Mouse (Mus musculus): ENCODE measurements around the gene Ccdc155. TPM values are rescaled to one million over a fixed set of nuclear protein-coding genes. Genes with fewer than 3 reads are reported as not detected.
A peak's percentile ranks its signal among the peaks of the same experiment; 100 is the strongest.

The Ccdc155 gene
- polyA plus RNA-seq, 1 experiment from 2014 or later: 0.73 TPM

DNA sequence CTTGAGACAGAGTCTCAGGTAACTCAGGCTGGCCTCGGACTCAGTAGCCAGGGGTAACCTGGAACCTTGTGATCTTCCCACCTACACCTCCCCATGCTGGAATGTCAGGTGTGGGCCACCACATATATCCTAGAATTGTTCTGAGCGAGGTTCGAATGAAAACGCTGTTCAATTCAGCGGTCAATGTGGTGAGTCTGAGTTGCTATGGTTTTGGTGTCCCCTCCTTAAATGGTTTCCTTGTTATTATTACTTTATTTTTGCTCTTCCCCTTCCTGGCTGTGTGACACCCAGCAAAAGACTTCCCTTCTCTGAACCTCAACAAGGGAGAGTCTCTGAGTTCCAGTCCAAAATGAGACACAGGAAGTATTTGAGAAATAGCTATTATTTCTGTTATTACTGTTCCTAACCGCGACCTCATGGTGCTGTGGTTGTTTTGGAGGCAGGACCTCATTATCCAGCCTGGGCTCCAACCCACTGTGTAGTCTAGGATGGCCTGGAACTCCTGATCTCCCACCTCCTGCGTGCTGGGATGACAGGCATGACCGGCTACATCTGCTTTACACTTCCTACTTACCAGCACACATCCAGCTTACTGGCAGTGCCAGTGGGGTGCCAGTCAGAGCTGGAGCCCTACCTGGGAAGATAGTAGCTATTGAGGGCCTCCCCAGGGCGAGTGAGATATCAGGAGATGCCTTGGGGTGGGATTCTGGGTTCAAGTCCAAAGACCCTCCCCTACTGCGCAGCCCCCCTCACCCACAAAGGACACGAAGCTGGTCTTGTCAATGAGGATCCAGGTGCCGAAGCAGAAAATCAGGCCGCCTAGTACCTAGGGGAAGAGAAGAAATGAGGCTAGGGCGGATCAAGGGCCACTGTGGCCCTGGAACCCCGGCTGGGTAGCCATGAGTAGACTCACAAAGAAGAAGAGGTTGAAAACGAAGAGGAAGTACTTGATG is 33.3 kb upstream of the Ccdc155 start:
- 75% methylated on average over 17 of the region's 17 CpGs for WGBS
- no peak overlapping the region for H3K27ac ChIP-seq (ENCODE audit: low read depth)
- H3K4me2 ChIP-seq (ENCODE audit: low read length): no peak overlapping the region
- H3K9ac ChIP-seq (ENCODE audit: low read length): no peak overlapping the region
- no peaks in the 10 kb centered on the region for H3K9me3 ChIP-seq (ENCODE audit: control insufficient read depth, low read length)
- DNase-seq (ENCODE audit: low spot score) (no peak), ATAC-seq (replicated peaks; ENCODE audit: low FRiP score, low TSS enrichment, low read depth) (no peak)
- H3K4me1 ChIP-seq (replicated peaks; ENCODE audit: control insufficient read depth, insufficient read depth, low read length): peaks cover 22% of the 10 kb centered on the region
- no peaks in the 10 kb centered on the region for H3K27me3 ChIP-seq (replicated peaks; ENCODE audit: control insufficient read depth, insufficient read depth, low read length)
- no peak overlapping the region for H3K4me3 ChIP-seq (ENCODE audit: low read depth, low read length)
- peaks cover 10% of the 10 kb centered on the region for H3K36me3 ChIP-seq (ENCODE audit: control insufficient read depth, insufficient read depth, low read length)

DNA sequence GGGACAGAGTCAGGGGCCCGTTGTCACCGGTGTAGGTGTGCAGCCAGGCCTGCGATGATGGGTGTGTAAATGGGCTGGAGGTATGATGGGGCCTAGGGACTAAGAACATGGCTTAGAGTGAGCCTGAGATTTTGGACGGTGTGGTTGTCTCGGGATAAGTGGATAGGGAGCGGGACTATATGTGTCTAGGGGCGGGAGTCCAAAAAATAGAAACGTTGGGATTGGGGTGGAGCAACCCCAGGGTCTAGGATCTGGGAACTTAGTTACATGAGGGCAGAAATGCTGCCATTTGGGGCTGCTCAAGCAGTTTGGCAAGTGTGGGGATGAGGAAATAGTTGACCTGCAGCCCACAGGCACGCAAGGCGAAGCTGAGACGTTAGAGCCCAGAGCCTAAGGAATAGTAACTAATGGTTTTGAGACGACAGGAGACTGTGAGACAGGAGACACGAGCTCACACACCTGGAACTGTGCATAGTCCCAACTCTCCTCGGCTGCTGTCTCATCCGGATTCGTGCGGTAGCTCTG is 31.0 kb upstream of the Ccdc155 start:
- 33% methylated on average over 17 of the region's 17 CpGs for WGBS
- no peaks in the 10 kb centered on the region for H3K27me3 ChIP-seq (replicated peaks; ENCODE audit: control insufficient read depth, insufficient read depth, low read length)
- DNase-seq (ENCODE audit: low spot score) (no peak), ATAC-seq (replicated peaks; ENCODE audit: low FRiP score, low TSS enrichment, low read depth) (peak; percentile 6; the same call in 1 of the 2 replicates)
- H3K9ac ChIP-seq (ENCODE audit: low read length): 0 out of 2 replicates have a peak overlapping the region, but pooled peaks have one; percentile 7
- H3K9me3 ChIP-seq (ENCODE audit: control insufficient read depth, low read length): no peaks in the 10 kb centered on the region
- H3K4me3 ChIP-seq (ENCODE audit: low read depth, low read length): peak overlapping the region; percentile 23; the same call in 1 of the 2 replicates
- H3K4me2 ChIP-seq (ENCODE audit: low read length): peak overlapping the region; percentile 47
- peaks cover 24% of the 10 kb centered on the region for H3K4me1 ChIP-seq (replicated peaks; ENCODE audit: control insufficient read depth, insufficient read depth, low read length)
- 0 out of 2 replicates have a peak overlapping the region, but pooled peaks have one; percentile 33 for H3K27ac ChIP-seq (ENCODE audit: low read depth)
- H3K36me3 ChIP-seq (ENCODE audit: control insufficient read depth, insufficient read depth, low read length): peaks cover 33% of the 10 kb centered on the region

DNA sequence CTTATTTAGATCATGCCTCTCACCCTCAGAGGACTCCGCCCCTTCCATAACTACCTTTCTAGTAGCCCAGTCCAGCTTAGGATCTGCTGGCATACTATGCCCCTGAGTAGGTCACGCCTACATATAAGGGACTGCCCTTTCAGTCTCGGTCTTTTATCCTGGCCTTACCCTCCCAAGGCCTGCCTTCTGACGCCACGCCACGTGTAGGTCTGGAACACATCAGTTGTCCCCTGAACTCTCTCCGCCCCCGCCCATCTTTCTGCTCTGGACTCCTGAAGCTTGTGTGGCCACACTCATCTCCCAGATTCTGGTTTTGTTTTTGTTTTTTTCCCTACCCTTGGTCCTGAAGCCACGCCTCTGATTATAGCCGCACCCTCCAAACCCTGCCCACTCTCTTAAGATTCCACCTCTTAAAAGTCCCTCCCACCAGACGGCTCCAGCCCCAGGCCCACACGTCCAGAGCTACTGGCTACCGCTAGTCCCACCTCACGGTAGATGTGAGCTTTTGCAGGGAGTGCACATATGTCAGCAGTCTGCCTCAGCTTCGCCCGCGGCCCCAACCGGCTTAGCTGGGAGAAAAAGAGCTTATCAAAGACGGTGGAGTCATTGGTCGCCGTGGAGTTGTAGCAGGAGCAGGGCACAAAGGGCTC is 30.4 kb upstream of the Ccdc155 start:
- Histone ChIP-seq H3K9me3 (ENCODE audit: control insufficient read depth, low read length) (no peaks in the 10 kb centered on the region), H3K4me3 (ENCODE audit: low read depth, low read length) (peak overlapping the region; percentile 23), H3K27ac (ENCODE audit: low read depth) (peak overlapping the region; percentile 55), H3K27me3 (replicated peaks; ENCODE audit: control insufficient read depth, insufficient read depth, low read length) (no peaks in the 10 kb centered on the region), H3K4me2 (ENCODE audit: low read length) (peak overlapping the region; percentile 47), H3K9ac (ENCODE audit: low read length) (0 out of 2 replicates have a peak overlapping the region, but pooled peaks have one; percentile 7), H3K4me1 (replicated peaks; ENCODE audit: control insufficient read depth, insufficient read depth, low read length) (peaks cover 24% of the 10 kb centered on the region), H3K36me3 (ENCODE audit: control insufficient read depth, insufficient read depth, low read length) (peaks cover 33% of the 10 kb centered on the region)
- DNase-seq (ENCODE audit: low spot score) (peak; percentile 82), ATAC-seq (replicated peaks; ENCODE audit: low FRiP score, low TSS enrichment, low read depth) (peak; percentile 72)
- WGBS: 7% methylated on average over 21 of the region's 21 CpGs

DNA sequence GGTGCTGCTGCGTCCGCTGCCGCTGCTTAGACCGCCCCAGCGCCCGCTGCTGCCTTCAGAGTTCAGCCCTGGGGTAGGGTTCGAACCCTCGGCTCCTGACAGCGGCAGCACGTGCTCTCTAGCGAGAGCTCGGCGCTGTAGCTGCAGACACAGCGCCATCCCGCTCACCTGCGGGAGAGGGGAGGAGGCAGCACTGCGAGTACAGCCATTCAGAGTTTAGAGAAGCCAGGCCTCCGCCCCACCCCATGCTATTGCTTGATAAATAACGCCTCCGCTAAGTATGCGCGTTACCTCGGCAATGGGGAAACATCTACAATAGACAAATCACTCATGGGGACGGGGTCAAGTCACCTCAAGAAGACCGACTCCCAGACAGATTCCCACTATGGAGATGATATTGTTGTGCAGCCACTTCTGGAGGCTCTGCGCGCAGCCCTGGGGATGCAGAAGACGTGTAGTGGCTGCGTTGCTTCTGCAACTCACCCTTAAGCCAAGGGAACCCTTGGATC is 29.7 kb upstream of the Ccdc155 start:
- H3K27ac ChIP-seq (ENCODE audit: low read depth): peak overlapping the region; percentile 55
- H3K4me2 ChIP-seq (ENCODE audit: low read length): peak overlapping the region; percentile 47
- H3K9me3 ChIP-seq (ENCODE audit: control insufficient read depth, low read length): no peaks in the 10 kb centered on the region
- no peak overlapping the region for H3K4me3 ChIP-seq (ENCODE audit: low read depth, low read length)
- peaks cover 24% of the 10 kb centered on the region for H3K4me1 ChIP-seq (replicated peaks; ENCODE audit: control insufficient read depth, insufficient read depth, low read length)
- H3K9ac ChIP-seq (ENCODE audit: low read length): no peak overlapping the region
- 10% methylated on average over 29 of the region's 29 CpGs for WGBS
- H3K36me3 ChIP-seq (ENCODE audit: control insufficient read depth, insufficient read depth, low read length): peaks cover 39% of the 10 kb centered on the region
- DNase-seq (ENCODE audit: low spot score) (peak; percentile 76), ATAC-seq (replicated peaks; ENCODE audit: low FRiP score, low TSS enrichment, low read depth) (peak; percentile 14; the same call in 1 of the 2 replicates)
- H3K27me3 ChIP-seq (replicated peaks; ENCODE audit: control insufficient read depth, insufficient read depth, low read length): no peaks in the 10 kb centered on the region

DNA sequence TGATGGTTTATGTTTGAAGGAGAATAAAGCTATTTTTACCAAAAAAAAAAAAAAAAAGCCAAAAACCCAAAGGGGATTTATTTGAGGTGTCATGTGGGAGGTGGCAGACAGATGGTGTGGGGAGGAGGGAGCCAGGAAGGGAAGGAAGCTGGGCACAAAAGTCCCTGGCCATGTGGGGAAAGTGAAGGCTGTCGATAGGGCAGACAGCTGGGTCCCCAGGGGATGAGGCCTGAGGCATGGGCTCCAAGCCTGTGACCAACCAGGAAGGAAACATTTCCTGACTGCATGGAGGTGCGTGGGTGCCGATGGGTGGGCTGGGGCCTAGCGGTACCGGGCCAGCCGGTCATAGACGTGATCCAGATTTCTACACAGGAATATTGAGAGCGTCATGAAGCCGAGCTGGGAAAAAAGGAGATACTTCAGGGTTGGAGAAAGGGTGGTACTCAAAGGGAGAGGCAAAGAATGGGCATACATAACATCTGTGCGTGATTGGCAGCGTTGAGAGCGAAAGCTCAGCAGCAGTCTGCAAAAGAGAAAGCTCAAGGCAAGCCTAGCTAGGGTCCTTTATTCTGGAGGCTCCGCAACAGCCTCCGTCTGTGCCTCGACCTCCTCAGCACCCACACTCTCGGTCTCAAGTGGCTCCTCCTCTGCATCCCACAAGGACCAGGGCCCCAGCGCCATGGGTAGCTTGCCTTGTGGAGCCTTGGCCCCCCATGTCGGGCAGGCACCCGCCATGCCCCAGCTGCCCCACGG is 29.1 kb upstream of the Ccdc155 start:
- Histone ChIP-seq H3K4me1 (replicated peaks; ENCODE audit: control insufficient read depth, insufficient read depth, low read length) (peaks cover 24% of the 10 kb centered on the region), H3K9ac (ENCODE audit: low read length) (0 out of 2 replicates have a peak overlapping the region, but pooled peaks have one; percentile 4), H3K9me3 (ENCODE audit: control insufficient read depth, low read length) (no peaks in the 10 kb centered on the region), H3K36me3 (ENCODE audit: control insufficient read depth, insufficient read depth, low read length) (peaks cover 46% of the 10 kb centered on the region), H3K27me3 (replicated peaks; ENCODE audit: control insufficient read depth, insufficient read depth, low read length) (no peaks in the 10 kb centered on the region), H3K27ac (ENCODE audit: low read depth) (0 out of 2 replicates have a peak overlapping the region, but pooled peaks have one; percentile 55), H3K4me2 (ENCODE audit: low read length) (peak overlapping the region; percentile 22; the same call in 1 of the 2 replicates), H3K4me3 (ENCODE audit: low read depth, low read length) (no peak overlapping the region)
- ATAC-seq (replicated peaks; ENCODE audit: low FRiP score, low TSS enrichment, low read depth) (no peak), DNase-seq (ENCODE audit: low spot score) (no peak)
- WGBS: 33% methylated on average over 20 of the region's 20 CpGs

DNA sequence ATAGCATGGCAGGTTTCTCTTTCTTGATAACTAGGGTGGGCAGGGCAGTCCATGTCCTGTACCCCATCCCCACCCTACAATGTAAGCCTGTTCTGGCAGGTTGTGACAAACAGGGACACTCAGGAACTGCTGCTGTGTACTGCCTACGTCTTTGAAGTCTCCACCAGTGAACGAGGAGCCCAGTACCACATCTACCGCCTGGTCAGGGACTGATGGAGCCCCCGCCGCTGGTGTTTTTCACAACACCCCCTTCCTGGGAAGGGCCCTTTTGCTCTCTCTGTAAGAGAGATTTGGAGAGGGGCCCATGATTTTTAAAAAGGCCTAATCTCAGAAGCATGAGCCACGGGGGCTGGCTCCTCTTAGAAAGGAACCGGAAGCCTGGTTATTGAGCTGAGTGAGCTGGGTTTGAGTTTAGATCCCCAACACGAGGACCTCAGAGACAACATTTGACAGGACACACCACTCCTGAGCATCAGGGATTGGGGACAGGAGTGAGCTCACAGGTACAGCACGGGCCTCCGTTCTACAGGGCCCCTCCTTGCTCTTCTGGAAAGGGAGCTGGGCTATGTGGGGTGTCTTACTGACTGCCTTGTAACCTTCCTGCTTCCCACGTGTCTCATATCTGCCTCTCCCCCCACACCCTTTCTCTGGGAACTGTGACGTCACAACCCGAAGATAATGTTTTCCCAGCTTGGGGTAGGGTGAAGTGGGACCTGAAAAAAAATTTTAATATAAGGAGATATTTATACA is 28.2 kb upstream of the Ccdc155 start:
- Histone ChIP-seq H3K27me3 (replicated peaks; ENCODE audit: control insufficient read depth, insufficient read depth, low read length) (no peaks in the 10 kb centered on the region), H3K9ac (ENCODE audit: low read length) (no peak overlapping the region), H3K27ac (ENCODE audit: low read depth) (no peak overlapping the region), H3K4me1 (replicated peaks; ENCODE audit: control insufficient read depth, insufficient read depth, low read length) (peaks cover 24% of the 10 kb centered on the region), H3K4me3 (ENCODE audit: low read depth, low read length) (no peak overlapping the region), H3K36me3 (ENCODE audit: control insufficient read depth, insufficient read depth, low read length) (peaks cover 54% of the 10 kb centered on the region), H3K9me3 (ENCODE audit: control insufficient read depth, low read length) (no peaks in the 10 kb centered on the region), H3K4me2 (ENCODE audit: low read length) (no peak overlapping the region)
- DNase-seq (ENCODE audit: low spot score) (no peak), ATAC-seq (replicated peaks; ENCODE audit: low FRiP score, low TSS enrichment, low read depth) (no peak)
- 69% methylated on average over 13 of the region's 13 CpGs for WGBS

DNA sequence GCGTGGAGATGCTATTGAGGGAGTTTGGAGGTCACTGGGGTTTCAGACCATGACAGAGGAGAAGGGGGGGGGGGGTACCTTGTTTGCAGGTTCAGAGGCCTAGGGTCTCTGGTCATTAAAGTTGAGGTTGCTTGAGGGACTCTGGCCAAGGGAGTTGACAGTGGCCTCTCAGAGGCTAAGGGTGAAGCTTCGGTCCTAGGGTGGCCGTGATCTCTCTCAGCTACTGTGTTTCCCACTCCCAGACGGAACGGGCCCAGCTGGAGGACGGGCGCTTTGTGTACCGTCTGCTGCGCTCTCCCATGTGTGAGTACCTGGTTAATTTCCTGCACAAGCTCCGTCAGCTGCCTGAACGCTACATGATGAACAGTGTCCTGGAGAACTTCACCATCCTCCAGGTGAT is 27.2 kb upstream of the Ccdc155 start:
- ATAC-seq (replicated peaks; ENCODE audit: low FRiP score, low TSS enrichment, low read depth) (no peak), DNase-seq (ENCODE audit: low spot score) (no peak)
- no peaks in the 10 kb centered on the region for H3K9me3 ChIP-seq (ENCODE audit: control insufficient read depth, low read length)
- H3K36me3 ChIP-seq (ENCODE audit: control insufficient read depth, insufficient read depth, low read length): peaks cover 62% of the 10 kb centered on the region
- WGBS: 71% methylated on average over 11 of the region's 11 CpGs
- H3K27ac ChIP-seq (ENCODE audit: low read depth): no peak overlapping the region
- H3K27me3 ChIP-seq (replicated peaks; ENCODE audit: control insufficient read depth, insufficient read depth, low read length): no peaks in the 10 kb centered on the region
- no peak overlapping the region for H3K4me2 ChIP-seq (ENCODE audit: low read length)
- H3K9ac ChIP-seq (ENCODE audit: low read length): no peak overlapping the region
- H3K4me1 ChIP-seq (replicated peaks; ENCODE audit: control insufficient read depth, insufficient read depth, low read length): peaks cover 24% of the 10 kb centered on the region
- H3K4me3 ChIP-seq (ENCODE audit: low read depth, low read length): no peak overlapping the region
